Mouse (Mus musculus): ENCODE measurements at regions not wholly inside any gene's neighbourhood (a gene's known extent, or its start where the extent isn't known, plus 50 kb on each side); places are given as distances from the start of the nearest gene placed in this dataset.

DNA sequence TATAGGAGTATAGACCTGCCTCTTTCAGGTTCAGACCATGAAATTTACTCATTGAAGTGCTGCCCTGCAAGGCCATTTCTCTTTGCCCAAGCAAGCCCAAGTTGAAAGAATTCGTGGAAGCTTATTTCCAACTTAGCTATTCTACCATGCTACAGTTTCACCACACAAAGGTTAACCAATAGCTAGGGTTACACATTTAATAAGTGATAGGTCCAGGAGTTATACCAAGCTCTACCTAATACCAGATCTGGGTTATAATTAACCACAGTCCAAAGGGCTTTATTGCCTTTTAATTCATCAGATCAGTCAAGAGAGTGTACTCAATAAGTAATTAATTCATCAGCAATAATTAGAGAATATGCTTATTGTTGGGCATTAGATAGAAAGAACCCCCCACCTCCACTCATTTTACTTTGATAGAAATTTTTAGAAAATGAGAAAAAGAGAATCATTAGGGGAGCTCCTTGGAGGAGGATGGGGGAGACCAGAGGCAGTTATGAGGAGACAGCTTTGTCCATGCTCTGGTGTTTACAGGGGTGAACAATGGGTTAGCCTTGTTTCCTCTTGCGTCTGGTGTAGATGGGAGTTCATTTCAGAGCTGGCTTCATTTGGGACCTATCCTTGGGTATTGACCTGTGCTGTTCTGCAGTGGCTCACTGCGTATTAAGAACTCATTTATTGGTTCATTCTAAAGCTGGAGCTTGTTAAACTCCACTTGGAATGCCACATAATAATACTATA, 177.8 kb upstream of the Tet2 start:
- DNase-seq (ENCODE audit: extremely low spot score in 1 of 2, low spot score in 2 of 2) = no peak
- no peak overlapping the region for H3K27ac ChIP-seq
- intact Hi-C loops (cut with DNase I) = no loop called here
- no peak for TF ChIP-seq CTCF (IDR thresholded peaks at IDR 0.05)
- H3K4me3 ChIP-seq = no peak overlapping the region

GRCm38 (mm10) chr3:133726831-133727230, 181.9 kb upstream of the Tet2 start:
- TF ChIP-seq CTCF (IDR thresholded peaks at IDR 0.05) = no peak
- no peak overlapping the region for H3K4me3 ChIP-seq
- H3K27ac ChIP-seq = no peak overlapping the region
- intact Hi-C loops (cut with DNase I) = no loop called here
- DNase-seq (ENCODE audit: extremely low spot score in 1 of 2, low spot score in 2 of 2) = no peak

DNA sequence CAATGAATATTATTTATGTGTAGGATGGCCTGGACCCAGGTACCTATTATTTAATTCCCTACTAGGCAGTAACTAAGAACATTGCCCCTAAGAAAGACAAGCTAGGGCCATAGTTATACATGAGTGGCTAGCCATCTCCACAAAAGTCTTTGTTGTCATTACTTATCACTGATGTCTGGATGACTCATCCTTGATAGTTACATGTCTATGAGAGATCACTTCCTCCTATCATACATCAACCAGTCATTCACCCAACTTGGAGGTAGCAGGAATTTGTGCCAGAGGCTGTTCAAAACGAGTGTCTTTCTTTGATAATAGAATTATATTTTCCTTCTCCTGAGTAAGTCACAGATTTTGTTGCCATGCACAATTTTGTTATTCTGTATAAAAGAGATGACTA, 190.7 kb upstream of the Tet2 start:
- intact Hi-C loops (cut with DNase I) = no loop called here
- Histone ChIP-seq H3K4me3 (no peak overlapping the region), H3K27ac (no peak overlapping the region)
- TF ChIP-seq CTCF (IDR thresholded peaks at IDR 0.05) = no peak
- no peak for DNase-seq (ENCODE audit: extremely low spot score in 1 of 2, low spot score in 2 of 2)

GRCm38 (mm10) chr3:133738936-133739335, 194.0 kb upstream of the Tet2 start:
- TF ChIP-seq CTCF (IDR thresholded peaks at IDR 0.05) = no peak
- intact Hi-C loops (cut with DNase I) = no loop called here
- Histone ChIP-seq H3K4me3 (no peak overlapping the region), H3K27ac (no peak overlapping the region)
- DNase-seq (ENCODE audit: extremely low spot score in 1 of 2, low spot score in 2 of 2) = no peak

GRCm38 (mm10) chr3:133744552-133745118, 199.7 kb upstream of the Tet2 start:
- H3K27ac ChIP-seq = no peak overlapping the region
- no peak overlapping the region for H3K4me3 ChIP-seq
- intact Hi-C loops (cut with DNase I) = no loop called here
- no peak for TF ChIP-seq CTCF (IDR thresholded peaks at IDR 0.05)
- DNase-seq (ENCODE audit: extremely low spot score in 1 of 2, low spot score in 2 of 2) = no peak

DNA sequence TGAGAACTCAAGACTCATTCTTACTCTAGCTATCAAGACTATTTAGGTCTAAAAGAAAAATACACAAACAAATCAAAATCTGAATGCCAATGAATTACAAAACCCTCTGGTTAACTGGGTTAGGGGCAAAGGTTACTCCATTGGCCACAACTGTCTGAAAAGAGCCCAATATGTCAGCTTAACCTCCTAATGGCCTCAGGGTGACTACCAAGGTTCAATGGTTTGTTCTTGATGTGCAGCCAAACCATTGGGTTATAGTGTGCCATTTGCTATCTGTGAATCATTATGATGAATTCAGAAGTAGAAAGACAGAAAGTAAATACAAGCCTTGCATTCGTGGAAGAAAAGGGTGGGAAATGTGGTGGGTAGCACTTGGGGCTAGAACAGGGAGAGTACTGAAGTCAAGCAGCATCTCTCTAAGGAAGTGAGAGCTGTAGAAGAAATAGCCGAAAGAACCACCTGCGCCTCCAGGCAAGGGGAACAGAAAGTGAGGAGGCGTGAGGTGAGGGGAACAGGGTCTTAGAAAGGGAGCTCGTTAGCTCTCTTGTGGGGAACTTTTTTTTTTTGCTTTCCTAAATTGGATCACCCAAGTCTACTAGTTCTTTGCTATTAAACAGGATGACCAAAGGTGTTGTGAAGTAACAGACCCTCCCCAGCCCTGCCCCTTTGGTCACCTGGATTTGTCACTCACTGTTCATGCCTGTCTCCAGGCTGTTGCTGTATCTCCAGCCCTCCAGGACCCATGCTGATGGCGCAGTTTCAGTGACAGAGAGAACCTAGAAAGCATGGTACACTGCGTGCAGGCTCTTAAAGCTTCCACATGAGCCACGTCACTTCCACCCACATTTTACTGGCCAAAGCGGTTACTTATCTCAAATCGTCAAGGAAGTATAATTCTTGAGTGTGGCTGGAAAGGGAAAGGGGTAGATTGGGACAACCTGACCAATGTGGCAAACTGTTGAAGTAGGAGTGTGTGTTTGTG, 204.1 kb upstream of the Tet2 start:
- no peak for DNase-seq (ENCODE audit: extremely low spot score in 1 of 2, low spot score in 2 of 2)
- no peak for TF ChIP-seq CTCF (IDR thresholded peaks at IDR 0.05)
- intact Hi-C loops (cut with DNase I) = no loop called here
- H3K4me3 ChIP-seq = no peak overlapping the region
- no peak overlapping the region for H3K27ac ChIP-seq

- H3K27ac ChIP-seq = no peak overlapping the region
- no peak for TF ChIP-seq CTCF (IDR thresholded peaks at IDR 0.05)
- intact Hi-C loops (cut with DNase I) = loop anchor here (10.0 kb wide), 2 partner anchors 435 to 875 kb away; partner anchors contain the start of gene Ppa2
- no peak overlapping the region for H3K4me3 ChIP-seq
- DNase-seq (ENCODE audit: extremely low spot score in 1 of 2, low spot score in 2 of 2) = no peak
Measured at GRCm38 (mm10) chr3:133750061-133750460, 205.1 kb upstream of the Tet2 start.

GRCm38 (mm10) chr3:133750606-133751005, 205.7 kb upstream of the Tet2 start:
- no peak for DNase-seq (ENCODE audit: extremely low spot score in 1 of 2, low spot score in 2 of 2)
- no peak for TF ChIP-seq CTCF (IDR thresholded peaks at IDR 0.05)
- intact Hi-C loops (cut with DNase I) = loop anchor here (10.0 kb wide), 2 partner anchors 436 to 874 kb away; partner anchors contain the start of gene Ppa2
- no peak overlapping the region for H3K4me3 ChIP-seq
- H3K27ac ChIP-seq = no peak overlapping the region

- H3K27ac ChIP-seq = no peak overlapping the region
- no peak overlapping the region for H3K4me3 ChIP-seq
- intact Hi-C loops (cut with DNase I) = loop anchor here (10.0 kb wide), 2 partner anchors 436 to 874 kb away; partner anchors contain the start of gene Ppa2
- no peak for DNase-seq (ENCODE audit: extremely low spot score in 1 of 2, low spot score in 2 of 2)
- no peak for TF ChIP-seq CTCF (IDR thresholded peaks at IDR 0.05)
Measured at GRCm38 (mm10) chr3:133751011-133751410, 206.1 kb upstream of the Tet2 start.

GRCm38 (mm10) chr3:133751565-133751964, 206.6 kb upstream of the Tet2 start:
- no peak overlapping the region for H3K4me3 ChIP-seq
- TF ChIP-seq CTCF (IDR thresholded peaks at IDR 0.05) = no peak
- no peak for DNase-seq (ENCODE audit: extremely low spot score in 1 of 2, low spot score in 2 of 2)
- H3K27ac ChIP-seq = no peak overlapping the region
- intact Hi-C loops (cut with DNase I) = loop anchor here (10.0 kb wide), 2 partner anchors 437 to 873 kb away; partner anchors contain the start of gene Ppa2

DNA sequence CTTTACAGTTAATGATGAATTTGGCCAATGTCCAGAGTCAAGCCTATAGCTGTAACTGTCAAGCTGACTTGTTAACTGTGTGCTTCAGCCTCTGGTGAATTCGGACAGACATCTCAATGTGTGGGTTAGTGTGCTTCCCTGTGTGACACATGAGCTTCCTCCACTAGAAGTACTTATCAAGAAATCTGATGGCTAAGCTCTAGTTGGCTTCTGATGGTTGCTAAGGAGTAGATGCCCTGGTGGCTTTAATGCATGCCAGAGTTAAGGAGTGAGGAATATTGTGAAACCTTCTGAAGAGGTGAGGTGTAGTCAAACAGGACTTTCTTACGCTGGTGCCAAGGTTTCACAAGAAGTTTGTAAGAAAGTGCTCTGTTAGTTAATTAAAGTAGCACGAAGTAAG, 208.1 kb upstream of the Tet2 start:
- intact Hi-C loops (cut with DNase I) = loop anchor here (10.0 kb wide), 2 partner anchors 438 to 872 kb away; partner anchors contain the start of gene Ppa2
- DNase-seq (ENCODE audit: extremely low spot score in 1 of 2, low spot score in 2 of 2) = no peak
- Histone ChIP-seq H3K27ac (no peak overlapping the region), H3K4me3 (no peak overlapping the region)
- TF ChIP-seq CTCF (IDR thresholded peaks at IDR 0.05) = no peak
